Mouse (Mus musculus) MEL (cell line): Measurements from ENCODE around the gene Pard6a. TPM values are rescaled to one million over a fixed set of nuclear protein-coding genes. Genes with fewer than 3 reads are reported as not detected.
A peak's percentile ranks its signal among the peaks of the same experiment; 100 is the strongest.

Source experiments
- DNase-seq: peaks from one replicate; pipeline ENCODE4 v3.0.0; 2011; ENCODE audit warnings: low read depth, low spot score
- H3K27ac ChIP-seq: 2 replicates; pipeline ENCODE4 v1.5.1; 2012; ENCODE audit warnings: low read depth, mild to moderate bottlenecking, control low read depth, low read length, moderate library complexity; ENCODE audit not compliant: control insufficient read depth
- H3K27me3 ChIP-seq, 2 experiments: fragments of 150-350 bp in 1 of 2; sonication (generic) in 1 of 2; 2 replicates each; pipeline ENCODE4 v1.6.1; 2012; ENCODE audit warnings: low read length in 2 of 2, mild to moderate bottlenecking in 2 of 2, improper control_type of control experiment in 1 of 2, moderate library complexity in 1 of 2; ENCODE audit not compliant: insufficient read depth in 2 of 2, control insufficient read depth in 1 of 2
- H3K36me3 ChIP-seq, 2 experiments: 2 replicates each; pipeline ENCODE4 v1.6.1; 2012 to 2014; ENCODE audit warnings: low read length in 2 of 2, improper control_type of control experiment in 1 of 2, inconsistent platforms in 1 of 2, mild to moderate bottlenecking in 1 of 2; ENCODE audit not compliant: insufficient read depth in 2 of 2, control insufficient read depth in 1 of 2
- H3K4me1 ChIP-seq, 2 experiments: fragments of 150-350 bp in 1 of 2; sonication (generic) in 1 of 2; 2 replicates each; pipeline ENCODE4 v1.6.1; 2012; ENCODE audit warnings: low read length in 2 of 2, improper control_type of control experiment in 1 of 2, mild to moderate bottlenecking in 1 of 2; ENCODE audit not compliant: insufficient read depth in 2 of 2, control insufficient read depth in 1 of 2
- H3K4me3 ChIP-seq, 2 experiments: fragments of 150-350 bp in 1 of 2; sonication (generic) in 1 of 2; 2 replicates each; pipeline ENCODE4 v1.5.1; 2012; ENCODE audit warnings: low read depth in 2 of 2, low read length in 2 of 2, mild to moderate bottlenecking in 2 of 2, moderate library complexity in 2 of 2, control low read depth in 1 of 2, improper control_type of control experiment in 1 of 2; ENCODE audit not compliant: control insufficient read depth in 1 of 2, insufficient read depth in 1 of 2
- H3K79me2 ChIP-seq: 2 replicates; pipeline ENCODE4 v1.6.1; 2012; ENCODE audit warnings: mild to moderate bottlenecking, low read length, moderate library complexity; ENCODE audit not compliant: control insufficient read depth, poor library complexity, insufficient read depth
- H3K9ac ChIP-seq: 2 replicates; pipeline ENCODE4 v1.6.1; 2012; ENCODE audit warnings: low read depth, mild to moderate bottlenecking, control low read depth, low read length, moderate library complexity; ENCODE audit not compliant: control insufficient read depth, poor library complexity, severe bottlenecking
- H3K9me3 ChIP-seq: fragments of 150-350 bp; sonication (generic); replicated peaks from 2 replicates; pipeline ENCODE4 v1.6.1; 2012; ENCODE audit warnings: mild to moderate bottlenecking, low read length, improper control_type of control experiment, moderate library complexity; ENCODE audit not compliant: insufficient read depth
- BHLHE40 ChIP-seq: IDR thresholded peaks from 2 replicates; pipeline ENCODE4 v1.6.1; 2012; ENCODE audit warnings: low read depth, mild to moderate bottlenecking, inconsistent platforms, low read length, improper control_type of control experiment, borderline replicate concordance
- CHD2 ChIP-seq: IDR thresholded peaks from 2 replicates; pipeline ENCODE4 v1.6.1; 2011; ENCODE audit warnings: low read length, improper control_type of control experiment
- CTCF ChIP-seq, 3 experiments: IDR thresholded peaks in 2 of 3; conservative IDR thresholded peaks in 1 of 3; 2 replicates each; pipeline ENCODE4 v1.5.1; 2011 to 2012; ENCODE audit warnings: low read length in 3 of 3, low read depth in 2 of 3, mild to moderate bottlenecking in 2 of 3, improper control_type of control experiment in 1 of 3, inconsistent platforms in 1 of 3, mixed read lengths in 1 of 3, moderate library complexity in 1 of 3; ENCODE audit not compliant: control insufficient read depth in 1 of 3, insufficient read depth in 1 of 3, poor library complexity in 1 of 3, severe bottlenecking in 1 of 3
- ELF1 ChIP-seq: IDR thresholded peaks from 2 replicates; pipeline ENCODE4 v1.6.1; 2014; ENCODE audit warnings: low read depth, mild to moderate bottlenecking, inconsistent platforms, low read length, improper control_type of control experiment, moderate library complexity
- EP300 ChIP-seq, 2 experiments: IDR thresholded peaks; 2 replicates each; pipeline ENCODE4 v1.6.1; 2011; ENCODE audit warnings: improper control_type of control experiment in 2 of 2, low read length in 2 of 2, low read depth in 1 of 2, mild to moderate bottlenecking in 1 of 2
- ETS1 ChIP-seq: IDR thresholded peaks from 2 replicates; pipeline ENCODE4 v1.6.1; 2012; ENCODE audit warnings: low read depth, mild to moderate bottlenecking, inconsistent platforms, low read length, improper control_type of control experiment, moderate library complexity
- GATA1 ChIP-seq: IDR thresholded peaks from 2 replicates; pipeline ENCODE4 v1.6.1; 2011; ENCODE audit warnings: low read depth, low read length, improper control_type of control experiment
- HCFC1 ChIP-seq: IDR thresholded peaks from 2 replicates; pipeline ENCODE4 v1.6.1; 2012; ENCODE audit warnings: low read depth, mild to moderate bottlenecking, inconsistent platforms, low read length, improper control_type of control experiment, moderate library complexity
- MXI1 ChIP-seq: IDR thresholded peaks from 2 replicates; pipeline ENCODE4 v1.6.1; 2011; ENCODE audit warnings: mild to moderate bottlenecking, low read depth, low read length, improper control_type of control experiment
- MYB ChIP-seq: IDR thresholded peaks from 2 replicates; pipeline ENCODE4 v1.6.1; 2011; ENCODE audit warnings: mild to moderate bottlenecking, low read depth, low read length, improper control_type of control experiment
- MYC ChIP-seq: IDR thresholded peaks from 2 replicates; pipeline ENCODE4 v1.6.1; 2011; ENCODE audit warnings: low read depth, mild to moderate bottlenecking, low read length, improper control_type of control experiment, moderate library complexity
- NELFE ChIP-seq: IDR thresholded peaks from 2 replicates; pipeline ENCODE4 v1.6.1; 2011; ENCODE audit warnings: low read depth, low read length, improper control_type of control experiment
- POLR2A ChIP-seq, 2 experiments: IDR thresholded peaks; 2 replicates each; pipeline ENCODE4 v1.6.1; 2011 to 2012; ENCODE audit warnings: low read length in 2 of 2, mild to moderate bottlenecking in 2 of 2, control low read depth in 1 of 2, improper control_type of control experiment in 1 of 2, low read depth in 1 of 2, moderate library complexity in 1 of 2; ENCODE audit not compliant: control insufficient read depth in 1 of 2, insufficient read depth in 1 of 2, poor library complexity in 1 of 2
- POLR2AphosphoS5 ChIP-seq: IDR thresholded peaks from 2 replicates; pipeline ENCODE4 v1.6.1; 2012; ENCODE audit warnings: low read depth, borderline replicate concordance, mild to moderate bottlenecking, inconsistent platforms, low read length, moderate library complexity, mixed read lengths
- RAD21 ChIP-seq: IDR thresholded peaks from 2 replicates; pipeline ENCODE4 v1.6.1; 2011; ENCODE audit warnings: mild to moderate bottlenecking, low read depth, low read length, improper control_type of control experiment
- SMC3 ChIP-seq: IDR thresholded peaks from 2 replicates; pipeline ENCODE4 v1.6.1; 2011; ENCODE audit warnings: low read depth, low read length, improper control_type of control experiment
- TBP ChIP-seq: IDR thresholded peaks from 2 replicates; pipeline ENCODE4 v1.8.0; 2011; ENCODE audit warnings: low read depth, low read length, improper control_type of control experiment
- USF1 ChIP-seq: IDR thresholded peaks from 2 replicates; pipeline ENCODE4 v1.6.1; 2014; ENCODE audit warnings: low read depth, mild to moderate bottlenecking, inconsistent platforms, low read length, improper control_type of control experiment, moderate library complexity
- USF2 ChIP-seq, 2 experiments: IDR thresholded peaks; 2 replicates each; pipeline ENCODE4 v1.6.1; 2011 to 2012; ENCODE audit warnings: improper control_type of control experiment in 2 of 2, low read length in 2 of 2, borderline replicate concordance in 1 of 2, inconsistent platforms in 1 of 2, low read depth in 1 of 2, mild to moderate bottlenecking in 1 of 2; ENCODE audit not compliant: insufficient read depth in 1 of 2
- ZMIZ1 ChIP-seq: IDR thresholded peaks from 2 replicates; pipeline ENCODE4 v1.6.1; 2012; ENCODE audit warnings: low read depth, mild to moderate bottlenecking, inconsistent platforms, low read length, improper control_type of control experiment, moderate library complexity
- polyA plus RNA-seq, 2 experiments: library from polyadenylated mRNA; stranded (reverse) in 1 of 2; unstranded in 1 of 2; fragments of >175 nt in 1 of 2; fragments of >200 nt in 1 of 2; gene quantifications; 2 replicates each; pipeline versions ENCODE4 v1.2.1 to v1.2.4; 2012; ENCODE audit warnings: low replicate concordance in 2 of 2, low read depth in 1 of 2; ENCODE audit not compliant: insufficient read length in 2 of 2, insufficient read depth in 1 of 2, missing spikeins in 1 of 2
- total RNA-seq: library from RNA; depleted of rRNA; stranded (reverse); fragments of 300-350 nt; gene quantifications from 2 replicates; pipeline ENCODE4 v1.2.3, GENCODE M21; 2012

Pard6a gene
- total and polyA plus RNA-seq, 3 experiments = 12.3 to 20.5 TPM; not detected in 1

DNA sequence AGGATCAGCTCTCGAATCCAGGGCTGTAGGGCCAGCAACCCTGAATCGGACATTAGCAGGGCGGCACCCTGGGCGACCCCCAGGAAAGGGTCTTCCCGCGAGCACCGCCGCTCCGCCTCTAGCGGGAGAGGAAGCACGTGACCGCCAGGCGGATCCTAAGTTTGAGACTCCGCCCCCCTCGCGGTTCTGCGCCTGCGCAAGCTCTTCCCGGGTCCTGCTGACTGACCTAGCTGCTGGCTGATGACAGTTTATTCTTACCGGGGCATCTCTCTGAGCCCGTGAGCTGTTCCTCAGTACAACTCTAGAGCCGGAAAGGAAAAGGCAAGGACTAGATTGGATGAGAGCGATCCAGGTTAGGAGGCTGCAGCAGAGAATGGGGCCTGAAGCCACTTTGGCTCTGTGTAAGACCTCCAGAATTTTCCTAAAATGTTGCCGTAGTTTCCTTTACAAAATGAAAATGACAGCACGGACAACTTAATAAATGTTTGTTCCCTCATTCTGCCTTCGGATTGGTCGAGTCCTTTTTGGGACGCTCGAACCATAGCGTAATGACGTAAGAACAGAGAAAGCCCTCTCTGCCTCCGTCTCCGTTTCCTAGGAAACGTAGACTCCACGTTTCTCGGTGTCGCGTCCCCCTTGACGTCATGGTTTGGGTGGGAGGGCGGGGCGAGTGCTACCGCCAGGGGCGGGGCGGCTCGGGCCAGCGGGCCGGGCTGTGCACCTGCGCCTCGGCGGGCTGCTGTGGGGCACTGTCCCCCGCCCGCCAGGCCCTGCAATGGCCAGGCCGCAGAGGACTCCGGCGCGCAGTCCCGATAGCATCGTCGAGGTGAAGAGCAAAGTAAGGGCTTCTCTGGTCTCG is at the start of gene Pard6a, which contains the start of gene Acd (continued):
- TF ChIP-seq HCFC1 (peak; percentile 72; the same call in 1 of the 2 replicates), MXI1 (peak; percentile 76), ZMIZ1 (0 out of 2 replicates have a peak, but pooled peaks have one; percentile 39), USF2 (IDR thresholded peaks at IDR 0.05; ENCODE audit: borderline replicate concordance in 1 of 2, insufficient read depth in 1 of 2, low read depth in 1 of 2, low read length in 2 of 2) (peak; percentile 34 to 75)

DNA sequence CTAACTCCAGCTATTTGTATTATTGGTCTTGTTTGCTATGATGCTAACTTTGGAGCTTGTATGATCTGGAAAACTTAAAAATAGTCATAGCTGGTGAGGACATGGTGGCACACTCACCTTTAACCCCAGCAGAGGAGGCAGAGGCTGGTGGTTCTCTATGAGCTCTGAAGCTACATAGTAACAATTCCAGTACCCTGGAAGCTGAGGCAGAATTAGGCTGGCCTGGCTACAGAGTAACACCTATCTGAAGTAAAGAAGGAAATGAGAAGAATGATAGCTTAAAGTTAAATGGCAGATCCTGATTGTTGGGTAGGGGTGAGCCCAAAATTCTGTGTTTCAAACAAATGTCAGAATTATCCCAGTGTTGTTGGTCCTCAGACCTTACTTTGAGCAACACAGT is 43.3 kb upstream of the Pard6a start:
- Histone ChIP-seq H3K79me2 (peaks cover 48% of the 10 kb centered on the region), H3K9ac (no peak overlapping the region), H3K9me3 (no peaks in the 10 kb centered on the region), H3K36me3 (peaks cover 0 to 31% of the 10 kb centered on the region in 2 experiments; a peak in 3 of 4 replicates), H3K27ac (no peak overlapping the region), H3K4me1 (no peaks in the 10 kb centered on the region), H3K27me3 (no peaks in the 10 kb centered on the region), H3K4me3 (no peak overlapping the region)
- DNase-seq = no peak
- TF ChIP-seq POLR2A (IDR thresholded peaks at IDR 0.05; ENCODE audit: control insufficient read depth in 1 of 2, insufficient read depth in 1 of 2, low read depth in 1 of 2, low read length in 2 of 2, poor library complexity in 1 of 2) (no peak), MYB (no peak), ELF1 (no peak), POLR2AphosphoS5 (no peak), HCFC1 (no peak), USF1 (no peak), SMC3 (no peak), USF2 (IDR thresholded peaks at IDR 0.05; ENCODE audit: borderline replicate concordance in 1 of 2, insufficient read depth in 1 of 2, low read depth in 1 of 2, low read length in 2 of 2) (no peak), CHD2 (no peak), RAD21 (no peak), ZMIZ1 (no peak), MXI1 (no peak), GATA1 (no peak), MYC (no peak), NELFE (no peak), BHLHE40 (no peak)

DNA sequence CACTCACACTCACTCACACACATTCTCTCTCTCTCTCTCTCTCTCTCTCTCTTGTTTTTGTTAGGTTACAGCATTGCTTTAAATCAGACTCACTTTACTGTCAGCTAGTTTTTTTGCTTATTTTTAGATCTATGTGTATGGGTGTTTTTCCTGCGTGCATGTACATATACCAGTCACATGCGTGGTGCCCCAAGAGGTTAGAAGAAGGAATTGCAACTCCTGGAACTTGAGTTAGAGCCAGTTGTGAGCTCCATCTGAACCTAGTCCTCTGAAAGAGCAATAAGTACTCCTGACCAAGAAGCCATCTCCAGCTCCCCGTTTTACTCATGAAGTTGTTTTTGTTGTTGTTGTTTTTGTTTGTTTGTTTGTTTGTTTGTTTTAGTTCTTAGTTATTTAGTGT is 39.8 kb upstream of the Pard6a start:
- Histone ChIP-seq H3K27ac (no peak overlapping the region), H3K9ac (no peak overlapping the region), H3K9me3 (no peaks in the 10 kb centered on the region), H3K27me3 (no peaks in the 10 kb centered on the region), H3K4me1 (no peaks in the 10 kb centered on the region), H3K4me3 (no peak overlapping the region), H3K36me3 (peaks cover 0 to 37% of the 10 kb centered on the region in 2 experiments; a peak in 3 of 4 replicates), H3K79me2 (peaks cover 27% of the 10 kb centered on the region)
- DNase-seq = peak; percentile 70
- TF ChIP-seq EP300 (IDR thresholded peaks at IDR 0.05; ENCODE audit: low read depth in 1 of 2, low read length in 2 of 2) (no peak), TBP (no peak), HCFC1 (no peak), CTCF (IDR thresholded peaks at IDR 0.05 in 2 of 3, conservative IDR thresholded peaks at IDR 0.05 in 1 of 3; ENCODE audit: control insufficient read depth in 1 of 3, insufficient read depth in 1 of 3, low read depth in 2 of 3, low read length in 3 of 3, poor library complexity in 1 of 3, severe bottlenecking in 1 of 3) (peak; percentile 21 to 66 (median 52); a peak in 4 of 6 replicates), ETS1 (no peak)
